Mouse (Mus musculus) heart, postnatal 0 days (tissue): Measurements from ENCODE around the gene Hpcal1. TPM values are rescaled to one million over a fixed set of nuclear protein-coding genes. Genes with fewer than 3 reads are reported as not detected.

Experiments used
- ATAC-seq: fragments of 200-750 bp; cut with Nextera tagmentation; 2 replicates; pipeline ENCODE4 v1.8.0; 2017; ENCODE audit warnings: low read depth, moderate number of reproducible peaks, moderate library complexity; ENCODE audit not compliant: insufficient read depth
- DNase-seq: peaks from one replicate; pipeline ENCODE4 v3.0.0-alpha.2; 2016; ENCODE audit warnings: low spot score
- H3K27ac ChIP-seq: fragments of 300-500 bp; sonication (generic); 2 replicates; pipeline ENCODE4 v1.5.1; 2014; ENCODE audit warnings: low read depth, mild to moderate bottlenecking
- H3K27me3 ChIP-seq: fragments of 300-500 bp; sonication (generic); 2 replicates; pipeline ENCODE4 v1.6.1; 2014; ENCODE audit warnings: low read length, mixed read lengths; ENCODE audit not compliant: control insufficient read depth, insufficient read depth
- H3K36me3 ChIP-seq: fragments of 300-500 bp; sonication (generic); replicated peaks from 2 replicates; pipeline ENCODE4 v1.6.1; 2014; ENCODE audit warnings: low read length, mixed read lengths; ENCODE audit not compliant: control insufficient read depth, insufficient read depth
- H3K4me1 ChIP-seq: fragments of 300-500 bp; sonication (generic); 2 replicates; pipeline ENCODE4 v1.6.1; 2014; ENCODE audit warnings: antibody characterized with exemption; ENCODE audit not compliant: control insufficient read depth, insufficient read depth
- H3K4me2 ChIP-seq: fragments of 300-500 bp; sonication (generic); 2 replicates; pipeline ENCODE4 v1.6.1; 2014; ENCODE audit warnings: low read depth, mild to moderate bottlenecking, low read length, moderate library complexity
- H3K4me3 ChIP-seq: fragments of 300-500 bp; sonication (generic); 2 replicates; pipeline ENCODE4 v1.5.1; 2014; ENCODE audit warnings: low read depth, low read length
- H3K9ac ChIP-seq: fragments of 300-500 bp; sonication (generic); replicated peaks from 2 replicates; pipeline ENCODE4 v1.6.1; 2014; ENCODE audit warnings: low read depth, low read length, mixed read lengths
- H3K9me3 ChIP-seq: fragments of 300-500 bp; sonication (generic); replicated peaks from 2 replicates; pipeline ENCODE4 v1.6.1; 2016; ENCODE audit warnings: low read length; ENCODE audit not compliant: control insufficient read depth
- CTCF ChIP-seq: IDR thresholded peaks from 2 replicates; pipeline ENCODE4 v1.5.1; 2016; ENCODE audit warnings: antibody characterized with exemption, control low read depth, low read depth
- EP300 ChIP-seq: IDR thresholded peaks from 2 replicates; pipeline ENCODE4 v1.6.1; 2016; ENCODE audit warnings: antibody characterized with exemption, low read depth
- WGBS: fragments of 180-500 bp; shearing (Covaris S2); extraction: QIAGEN DNeasy Blood & Tissue Kit; methylation state at CpG from one replicate; pipeline ENCODE4 v1.1.7; 2014; 5-methylcytosine and 5-hydroxymethylcytosine counted together
- polyA plus RNA-seq: library from polyadenylated mRNA; unstranded; fragments of >200 nt; fragmentation: Nextera tagmentation; extraction: Ambion mirVana; gene quantifications from 2 replicates; pipeline ENCODE4 v1.2.1, GENCODE M21; 2015
- total RNA-seq: library from RNA; depleted of rRNA; stranded (reverse); fragments of >200 nt; gene quantifications from 2 replicates; pipeline ENCODE4 v1.2.3, GENCODE M21; 2014; ENCODE audit warnings: low replicate concordance

The Hpcal1 gene
- total and polyA plus RNA-seq, 2 experiments from 2014 or later, result 14.8 to 22.5 TPM

- ATAC-seq (no peak), DNase-seq (no peak)
- Histone ChIP-seq H3K4me1 (no peaks in the 10 kb centered on the region), H3K36me3 (no peaks in the 10 kb centered on the region), H3K9ac (no peak overlapping the region), H3K27me3 (no peaks in the 10 kb centered on the region), H3K9me3 (no peaks in the 10 kb centered on the region), H3K4me2 (no peak overlapping the region), H3K4me3 (no peak overlapping the region), H3K27ac (peak overlapping the region; percentile 3; the same call in 1 of the 2 replicates)
- WGBS, result 53% methylated on average over 2 of the region's 2 CpGs
- no peak for TF ChIP-seq EP300
- TF ChIP-seq CTCF, result no peak
Observed at GRCm38 (mm10) chr12:17701795-17702194, 11.1 kb downstream of the Hpcal1 start.

GRCm38 (mm10) chr12:17702257-17702943 lies 11.7 kb downstream of the Hpcal1 start:
- H3K27ac ChIP-seq, result peak overlapping the region; percentile 51
- H3K27me3 ChIP-seq, result no peaks in the 10 kb centered on the region
- DNase-seq, result no peak
- H3K4me1 ChIP-seq, result no peaks in the 10 kb centered on the region
- no peak overlapping the region for H3K4me2 ChIP-seq
- no peak for TF ChIP-seq CTCF
- no peak for TF ChIP-seq EP300
- no peak overlapping the region for H3K9ac ChIP-seq
- 56% methylated on average over 9 of the region's 9 CpGs for WGBS
- no peaks in the 10 kb centered on the region for H3K36me3 ChIP-seq
- no peak overlapping the region for H3K4me3 ChIP-seq
- H3K9me3 ChIP-seq, result no peaks in the 10 kb centered on the region
- no peak for ATAC-seq

- no peak overlapping the region for H3K9ac ChIP-seq
- no peaks in the 10 kb centered on the region for H3K4me1 ChIP-seq
- no peaks in the 10 kb centered on the region for H3K9me3 ChIP-seq
- no peaks in the 10 kb centered on the region for H3K36me3 ChIP-seq
- no peak overlapping the region for H3K4me2 ChIP-seq
- ATAC-seq (no peak), DNase-seq (no peak)
- no peak for TF ChIP-seq EP300
- TF ChIP-seq CTCF, result no peak
- H3K27me3 ChIP-seq, result no peaks in the 10 kb centered on the region
- 56% methylated on average over 6 of the region's 6 CpGs for WGBS
- H3K4me3 ChIP-seq, result no peak overlapping the region
- peak overlapping the region; percentile 55; the same call in 1 of the 2 replicates for H3K27ac ChIP-seq
Observed at GRCm38 (mm10) chr12:17702944-17703335, 12.3 kb downstream of the Hpcal1 start.

GRCm38 (mm10) chr12:17703866-17704265 lies 13.2 kb downstream of the Hpcal1 start:
- TF ChIP-seq EP300, result no peak
- no peak for TF ChIP-seq CTCF
- Histone ChIP-seq H3K4me2 (no peak overlapping the region), H3K9me3 (no peaks in the 10 kb centered on the region), H3K27me3 (no peaks in the 10 kb centered on the region), H3K27ac (no peak overlapping the region), H3K4me1 (no peaks in the 10 kb centered on the region), H3K9ac (no peak overlapping the region), H3K4me3 (no peak overlapping the region), H3K36me3 (no peaks in the 10 kb centered on the region)
- WGBS, result 90% methylated on average over 3 of the region's 3 CpGs
- no peak for DNase-seq
- no peak for ATAC-seq

- H3K36me3 ChIP-seq, result no peaks in the 10 kb centered on the region
- no peak overlapping the region for H3K4me2 ChIP-seq
- no peak overlapping the region for H3K4me3 ChIP-seq
- no peak overlapping the region for H3K9ac ChIP-seq
- no peak overlapping the region for H3K27ac ChIP-seq
- no peaks in the 10 kb centered on the region for H3K9me3 ChIP-seq
- no peaks in the 10 kb centered on the region for H3K27me3 ChIP-seq
- DNase-seq (no peak), ATAC-seq (no peak)
- TF ChIP-seq CTCF (no peak), EP300 (no peak)
- peaks cover 14% of the 10 kb centered on the region for H3K4me1 ChIP-seq
Observed at GRCm38 (mm10) chr12:17707472-17707871, 16.8 kb downstream of the Hpcal1 start.

- Histone ChIP-seq H3K4me3 (no peak overlapping the region), H3K4me1 (peaks cover 19% of the 10 kb centered on the region), H3K27ac (no peak overlapping the region), H3K9ac (no peak overlapping the region), H3K27me3 (no peaks in the 10 kb centered on the region), H3K9me3 (no peaks in the 10 kb centered on the region), H3K36me3 (no peaks in the 10 kb centered on the region), H3K4me2 (no peak overlapping the region)
- no peak for TF ChIP-seq EP300
- no peak for TF ChIP-seq CTCF
- DNase-seq, result no peak
- ATAC-seq, result no peak
- 66% methylated on average over 4 of the region's 4 CpGs for WGBS
Observed at GRCm38 (mm10) chr12:17709451-17709850, 18.8 kb downstream of the Hpcal1 start.
